Mouse (Mus musculus) lung, postnatal 4 days (tissue): Measurements from ENCODE around the gene Ctdsp2.

ENCODE experiments used
- DNase-seq, 2 experiments: peaks; one replicate each; pipeline ENCODE4 v3.0.0; 2021

Ctdsp2 gene

DNA sequence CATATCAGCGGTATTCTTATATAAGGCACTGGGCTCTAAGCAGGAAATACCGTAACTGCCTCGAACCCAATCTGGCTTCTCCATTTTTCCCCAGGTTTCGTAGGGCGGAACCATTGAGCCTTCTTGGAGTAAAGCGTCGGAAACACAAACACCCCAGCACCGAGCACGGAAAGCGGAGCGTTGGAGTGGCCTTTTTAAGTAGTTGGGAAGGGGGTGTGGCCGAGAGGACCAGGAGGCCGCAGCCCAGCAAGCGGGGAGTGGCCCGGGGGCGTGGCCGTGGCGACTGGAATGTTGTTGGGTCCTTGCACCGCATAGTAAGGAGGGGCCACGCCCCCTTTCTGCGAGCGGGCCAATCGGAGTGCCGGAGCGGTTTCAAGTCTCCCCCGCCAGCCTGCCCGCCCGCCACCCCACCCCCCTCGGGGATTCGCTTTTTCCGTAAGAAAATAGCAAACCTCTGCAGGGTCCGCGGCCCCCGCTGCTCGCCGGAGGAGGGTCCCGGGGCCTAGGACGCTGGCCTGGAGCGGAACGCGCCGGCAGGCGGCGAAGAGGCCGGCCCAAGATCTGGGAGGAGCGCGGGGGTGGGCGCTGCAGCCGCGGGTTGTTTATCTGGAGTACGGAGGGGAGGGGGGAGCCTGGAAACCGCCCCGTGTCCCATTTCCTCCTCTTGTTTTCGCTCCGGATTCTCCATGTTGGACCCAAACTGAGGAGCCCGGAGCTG, at the start of gene Ctdsp2:
Gene Ctdsp2 (plus strand): TSS at position 441 of the 718 bp plus-strand sequence.
- peak; percentile 100 for DNase-seq

DNA sequence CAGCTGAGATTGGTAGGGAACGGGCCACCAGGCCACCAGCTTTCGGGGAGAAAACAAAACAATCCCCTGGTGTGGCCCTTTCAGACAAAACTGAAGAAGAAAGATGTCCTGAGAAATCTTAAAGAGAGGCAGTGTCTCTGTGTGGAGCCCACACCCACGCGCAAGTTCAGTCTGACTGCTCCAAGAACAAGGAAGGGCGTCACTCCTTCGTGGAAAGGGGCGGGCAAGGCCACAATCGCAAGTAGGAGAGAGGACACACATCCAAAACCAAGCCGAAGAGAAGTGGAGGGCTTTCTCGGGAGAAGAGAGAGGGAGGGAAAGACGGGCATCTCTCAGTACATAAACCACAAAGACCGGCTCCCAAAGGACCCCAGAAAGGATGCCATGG, 49.7 kb upstream of the Ctdsp2 start:
- no peak for DNase-seq

DNA sequence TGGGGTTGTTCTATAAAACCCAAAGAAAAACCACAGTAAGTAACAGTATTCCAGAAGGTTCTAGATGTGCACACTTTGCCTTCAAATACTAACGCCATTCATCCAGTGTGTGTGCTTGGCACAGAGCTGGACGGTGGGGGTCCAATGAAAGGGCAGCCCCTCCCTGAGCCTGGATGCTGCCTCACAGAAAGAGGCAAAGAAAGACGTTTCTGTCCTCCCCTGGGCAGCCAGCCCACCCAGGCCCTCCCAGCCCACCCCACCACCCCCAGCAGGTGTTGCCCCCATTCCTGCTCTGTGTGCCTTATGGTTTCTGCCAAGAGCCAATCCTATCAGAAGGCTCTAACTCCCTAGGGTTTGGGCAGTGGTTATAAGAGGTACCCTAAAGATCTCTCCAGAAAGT, 49.0 kb upstream of the Ctdsp2 start:
- DNase-seq, result no peak

DNA sequence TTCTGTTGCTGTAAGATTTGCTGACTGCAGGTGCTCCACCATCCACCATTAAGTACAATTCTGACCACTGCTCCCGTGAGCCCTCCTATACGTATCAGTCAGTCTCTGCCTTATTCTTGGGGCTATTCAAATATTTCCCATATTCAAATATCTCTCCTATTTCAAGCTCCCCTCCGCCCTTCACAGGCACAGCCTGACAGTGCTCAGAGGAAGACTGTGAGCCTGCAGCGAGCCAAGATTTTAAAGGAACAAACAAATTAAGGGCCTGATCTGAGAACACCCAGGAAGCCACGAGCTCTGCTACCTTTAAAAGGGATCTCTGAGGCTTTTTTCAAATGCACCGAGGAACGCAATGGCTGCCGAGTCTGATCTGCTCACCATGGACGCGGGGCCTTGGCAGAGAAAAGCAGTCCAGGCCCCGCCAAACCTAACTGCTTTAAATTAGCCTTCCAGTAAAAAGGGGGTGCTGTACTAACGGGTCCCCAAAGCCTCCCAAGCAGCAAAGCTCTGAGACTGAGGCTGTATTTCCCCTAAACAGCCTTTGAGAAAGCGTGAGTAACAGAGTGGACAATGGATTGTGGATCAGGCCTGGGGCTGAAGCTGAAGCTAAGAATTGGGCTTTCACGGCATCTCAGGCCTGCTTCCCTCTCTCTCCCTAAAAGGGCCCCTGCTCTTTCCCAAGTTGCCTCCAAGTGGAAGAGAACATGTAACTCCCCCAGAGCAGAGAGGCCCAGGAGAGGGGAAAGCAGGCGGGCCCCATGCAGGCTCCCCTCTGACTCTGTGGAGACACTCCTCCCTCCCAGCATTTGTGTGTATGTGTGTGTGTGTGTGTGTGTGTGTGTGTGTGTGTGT, 48.0 kb upstream of the Ctdsp2 start:
- peak; percentile 56 to 81 for DNase-seq

DNA sequence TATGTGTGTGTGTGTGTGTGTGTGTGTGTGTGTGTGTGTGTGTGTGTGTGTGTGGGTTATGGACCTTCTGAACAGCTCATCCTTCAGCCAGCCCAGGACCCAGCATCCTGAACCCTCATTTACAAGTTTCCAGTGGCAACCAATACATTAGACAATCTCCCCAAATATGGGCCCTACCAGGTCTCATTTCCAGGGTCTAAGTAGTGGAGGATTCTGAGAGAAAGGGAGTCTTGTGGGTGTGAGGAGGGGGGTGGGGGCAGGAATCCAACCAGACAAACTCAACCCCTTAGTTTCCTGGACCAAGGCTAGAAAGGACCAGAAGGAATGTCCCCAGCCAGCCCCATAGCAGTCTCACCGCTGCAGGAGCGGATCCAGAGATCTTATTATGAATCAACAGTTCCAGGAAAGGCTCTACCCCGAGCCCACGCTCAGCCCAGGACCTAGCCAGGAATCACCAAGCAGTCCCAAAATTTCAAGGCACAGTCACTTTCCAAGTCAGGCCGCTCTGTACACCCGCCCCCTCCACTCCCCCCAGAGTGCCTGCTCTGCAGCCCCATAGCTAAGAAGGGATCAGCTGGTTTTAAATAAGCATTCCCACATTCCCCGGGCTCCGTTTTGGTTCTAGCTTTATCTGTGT, 47.3 kb upstream of the Ctdsp2 start:
- peak in 1 of 2 experiments; percentile 69 for DNase-seq

DNA sequence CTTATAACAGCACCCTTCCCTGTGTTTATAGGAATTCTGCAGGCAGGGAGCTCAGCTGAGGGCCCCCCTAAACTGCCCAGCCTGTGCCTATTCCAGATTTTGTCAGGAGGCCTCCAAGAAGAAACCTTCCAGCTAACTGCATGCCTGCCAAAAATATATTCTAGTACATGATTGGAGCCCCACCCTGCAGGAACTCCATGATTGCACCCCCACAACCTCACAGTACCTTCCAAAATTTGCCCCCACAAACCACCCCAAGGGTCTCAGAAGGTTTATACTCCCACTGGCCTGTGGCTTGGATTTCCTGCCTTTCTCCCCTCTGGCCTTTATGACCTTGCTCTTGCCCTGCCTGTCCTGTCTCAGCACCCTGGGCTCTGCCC, 46.8 kb upstream of the Ctdsp2 start:
- no peak for DNase-seq

DNA sequence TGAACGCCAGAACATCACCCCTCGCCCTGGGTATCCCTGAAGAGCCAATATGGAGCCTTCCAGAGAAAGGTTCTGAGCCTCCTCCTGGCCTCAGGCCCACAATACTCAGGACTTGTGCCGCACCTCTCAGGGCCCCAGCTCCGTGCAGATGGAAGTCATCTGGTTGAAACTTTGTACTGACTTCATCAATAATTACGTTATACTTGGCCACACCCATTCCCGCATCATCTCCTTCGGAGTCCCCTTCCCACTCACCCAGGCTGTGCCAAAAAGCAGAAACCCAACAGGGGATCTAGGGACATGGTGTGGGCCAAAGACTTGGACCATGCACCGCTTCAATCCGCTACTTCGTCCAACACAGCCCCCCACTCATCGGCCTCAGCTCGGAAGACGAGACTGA, 44.0 kb upstream of the Ctdsp2 start:
- DNase-seq, result no peak

DNA sequence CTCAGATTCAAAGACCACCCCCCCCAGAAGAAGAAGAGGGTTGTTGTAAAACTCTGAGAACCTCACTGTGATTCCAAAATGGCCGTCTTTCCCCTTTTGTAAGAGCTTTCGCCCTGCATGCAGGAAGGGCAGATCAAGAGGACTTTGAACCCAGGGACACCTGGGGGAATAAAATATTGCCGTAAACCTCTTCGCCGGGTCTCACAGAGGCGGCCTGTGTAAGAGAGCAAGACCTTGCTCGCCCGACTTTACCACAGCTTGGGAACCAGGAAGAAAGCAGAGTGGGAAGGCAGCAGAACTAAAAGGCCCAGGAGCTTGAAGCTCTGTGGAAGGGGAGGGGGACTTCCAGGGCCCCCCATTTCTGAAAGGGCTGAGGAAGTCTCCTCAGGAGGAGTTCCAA, 43.4 kb upstream of the Ctdsp2 start:
- no peak for DNase-seq

DNA sequence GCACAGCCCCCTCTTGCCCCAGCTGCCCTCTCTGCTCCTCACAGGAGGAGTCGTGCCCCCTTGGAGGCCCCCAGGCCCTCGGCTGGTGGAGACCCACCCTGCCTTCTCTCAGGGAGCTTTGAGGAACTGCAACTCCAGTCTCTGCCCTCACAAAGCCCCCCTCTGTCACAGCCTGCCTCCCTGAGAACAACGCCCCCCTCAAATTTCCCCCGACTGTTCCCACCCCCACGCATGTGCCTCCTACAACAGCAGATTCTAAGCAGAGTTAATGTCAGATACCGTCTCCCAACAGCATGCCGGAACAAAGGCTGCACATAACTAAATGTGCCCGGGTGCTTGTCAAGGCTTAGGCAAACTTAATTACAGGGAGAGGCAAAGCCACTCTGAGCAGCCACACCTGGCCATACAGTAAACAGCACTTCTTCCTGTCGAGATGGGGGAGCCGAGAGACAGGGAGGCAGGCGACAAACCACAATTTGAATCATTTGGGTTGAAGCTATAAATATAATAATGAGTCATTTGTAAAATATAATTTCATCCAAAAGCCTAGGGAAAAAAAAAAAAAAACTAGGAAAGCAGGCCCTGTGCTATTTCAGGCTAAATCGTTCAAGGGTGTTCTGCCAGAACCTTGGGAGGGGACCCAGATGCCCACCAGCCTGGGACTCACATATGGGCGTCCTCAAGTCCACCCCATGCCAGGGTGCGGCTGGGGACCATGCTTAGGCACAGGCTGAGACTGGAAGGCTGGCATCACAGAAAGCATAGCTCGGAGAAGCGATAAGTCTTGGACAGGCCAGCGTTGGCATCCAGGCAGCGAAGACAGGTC, 42.7 kb upstream of the Ctdsp2 start:
- peak in 1 of 2 experiments; percentile 17 for DNase-seq

DNA sequence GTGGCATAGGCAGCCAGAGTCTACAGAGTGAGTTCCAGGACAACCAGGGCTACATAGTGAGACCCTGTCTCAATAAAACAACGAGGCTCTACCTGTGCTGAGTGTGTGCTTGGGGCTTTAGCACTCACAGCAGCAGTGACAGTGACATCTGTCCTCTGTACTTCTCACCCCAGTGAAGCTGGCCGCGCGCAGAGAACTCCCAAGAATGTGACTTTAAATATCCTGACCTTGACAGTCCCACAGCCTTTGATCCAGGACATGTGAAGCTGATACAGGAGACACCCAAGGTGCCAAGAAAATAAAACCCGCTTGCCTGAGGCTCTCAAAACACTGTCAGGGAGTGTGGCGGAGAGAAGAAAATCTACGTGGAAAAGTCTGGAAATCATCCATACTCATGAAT, 37.6 kb upstream of the Ctdsp2 start:
- no peak for DNase-seq

DNA sequence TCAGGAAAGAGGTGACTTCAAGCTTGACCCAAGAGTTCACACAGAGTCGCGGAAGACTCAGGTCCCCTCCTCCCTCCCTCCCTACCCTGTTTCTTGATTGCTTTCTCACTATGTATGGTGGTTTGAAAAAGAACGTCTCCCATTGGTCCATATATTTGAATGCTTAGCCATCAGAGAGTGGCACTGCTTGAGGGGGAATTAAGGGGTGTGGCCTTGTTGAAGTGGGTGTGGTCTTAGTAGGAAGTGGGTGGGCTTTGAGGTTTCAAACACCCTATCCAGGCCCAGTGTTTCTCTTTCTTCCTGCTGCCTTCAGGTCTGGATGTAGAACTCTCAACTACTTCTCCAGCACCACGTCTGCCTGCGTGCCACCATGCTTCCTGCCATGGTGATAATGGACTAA, 33.0 kb upstream of the Ctdsp2 start:
- DNase-seq, result no peak

DNA sequence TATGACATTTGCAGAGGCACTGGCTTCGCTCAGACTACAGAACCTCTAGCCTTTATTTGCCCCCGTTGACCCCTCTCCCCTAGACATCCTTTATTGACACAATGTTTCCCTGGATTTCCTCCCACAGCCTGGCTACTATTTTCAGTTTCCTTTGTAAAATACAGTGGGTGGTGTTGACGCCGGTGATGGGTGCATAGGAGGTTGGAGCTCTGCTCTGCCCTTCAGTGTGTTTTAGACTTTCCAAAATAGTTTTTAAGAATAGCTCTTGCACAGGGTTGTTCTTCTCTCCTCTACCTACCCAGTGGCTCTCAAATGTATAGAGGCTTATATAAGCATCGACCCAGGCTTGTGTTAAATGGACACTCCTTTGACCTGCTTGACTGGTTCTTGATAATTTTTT, 28.7 kb upstream of the Ctdsp2 start:
- no peak for DNase-seq

DNA sequence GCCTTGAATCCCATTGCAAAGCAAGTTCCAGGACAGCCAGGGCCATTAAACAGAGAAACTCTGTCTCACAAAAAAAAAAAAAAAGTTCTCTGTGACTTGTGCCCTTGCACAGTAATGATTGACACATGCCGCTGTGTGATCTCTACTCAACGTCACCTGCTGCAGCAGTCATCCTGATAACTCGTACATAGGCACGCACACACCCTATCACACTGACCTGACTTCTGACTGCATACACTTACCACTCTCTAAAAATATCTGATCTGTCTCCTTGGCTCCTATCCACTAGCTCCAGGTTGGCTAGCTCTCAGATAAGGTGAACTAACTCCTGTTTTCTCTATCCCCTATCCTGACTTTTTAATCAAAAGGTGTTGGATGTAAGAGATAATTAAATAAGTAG, 27.9 kb upstream of the Ctdsp2 start:
- no peak for DNase-seq

DNA sequence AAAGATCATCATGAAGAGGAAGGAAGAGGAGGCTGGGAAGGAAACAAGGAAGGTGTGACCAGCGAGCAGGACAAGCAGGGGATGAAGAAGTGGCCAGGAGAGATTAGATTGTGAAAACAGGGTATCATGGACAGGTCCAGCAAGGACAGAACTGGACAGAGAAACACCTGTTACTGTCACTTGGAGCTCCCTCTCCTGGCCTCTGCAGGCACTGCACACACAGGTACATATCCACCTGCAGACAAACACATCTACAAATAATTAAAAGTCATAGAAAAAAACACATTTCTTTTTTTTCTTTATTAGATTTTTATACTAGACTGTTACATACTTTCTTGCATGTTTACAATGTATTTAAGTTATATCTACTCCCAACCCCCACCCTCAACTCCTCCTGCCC, 26.1 kb upstream of the Ctdsp2 start:
- DNase-seq, result no peak

DNA sequence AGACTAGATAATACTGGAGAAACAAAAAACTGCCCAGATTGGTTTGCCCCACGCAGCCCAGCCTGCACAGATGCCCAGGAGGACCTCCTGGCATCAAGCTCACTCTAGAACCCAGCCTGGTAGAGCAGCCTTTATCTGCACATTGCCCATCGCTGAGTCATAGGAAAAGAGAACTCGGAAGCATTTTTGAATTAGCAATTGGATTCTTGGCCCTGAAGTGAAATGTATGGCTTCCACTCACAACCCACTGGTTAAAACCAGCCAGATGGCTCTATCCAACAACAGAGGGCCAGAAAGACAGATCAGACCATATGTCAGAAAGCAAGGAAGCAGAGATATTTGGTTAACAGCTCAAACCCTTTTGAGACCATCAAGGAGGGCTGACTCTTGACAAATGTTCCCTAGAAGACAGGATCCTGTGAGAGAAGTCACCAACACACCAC, 25.5 kb upstream of the Ctdsp2 start:
- no peak for DNase-seq

DNA sequence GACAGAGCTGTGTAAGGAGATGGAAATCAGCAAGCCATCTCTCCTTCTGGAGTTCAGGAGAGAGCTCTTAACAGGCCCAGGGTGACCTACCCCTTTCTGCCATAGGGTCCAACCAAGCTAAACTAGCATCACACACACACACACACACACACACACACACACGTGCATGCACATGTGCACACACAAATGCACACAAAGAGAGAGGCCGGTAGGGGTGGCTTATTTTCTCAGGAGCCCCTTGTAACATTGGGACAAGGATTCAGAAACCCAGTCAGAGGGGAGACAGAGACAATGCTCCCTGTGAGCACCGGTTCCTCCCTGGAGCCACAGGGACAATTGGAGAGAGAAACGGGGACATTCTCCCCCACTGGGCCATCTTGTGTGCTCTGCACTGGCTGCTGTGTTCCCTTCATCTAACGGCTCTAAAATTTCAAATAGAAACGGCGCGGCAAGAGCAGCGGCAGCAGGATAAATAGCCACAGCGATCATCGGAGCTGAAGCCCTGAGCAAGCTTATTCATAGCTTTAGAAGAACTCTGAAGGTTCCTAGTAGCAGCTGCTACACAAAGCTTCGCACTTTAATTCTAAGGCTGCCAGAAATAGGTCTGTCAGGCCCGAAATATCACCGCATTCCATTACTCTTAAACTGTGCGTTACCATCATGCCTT, 21.7 kb upstream of the Ctdsp2 start:
- no peak for DNase-seq

DNA sequence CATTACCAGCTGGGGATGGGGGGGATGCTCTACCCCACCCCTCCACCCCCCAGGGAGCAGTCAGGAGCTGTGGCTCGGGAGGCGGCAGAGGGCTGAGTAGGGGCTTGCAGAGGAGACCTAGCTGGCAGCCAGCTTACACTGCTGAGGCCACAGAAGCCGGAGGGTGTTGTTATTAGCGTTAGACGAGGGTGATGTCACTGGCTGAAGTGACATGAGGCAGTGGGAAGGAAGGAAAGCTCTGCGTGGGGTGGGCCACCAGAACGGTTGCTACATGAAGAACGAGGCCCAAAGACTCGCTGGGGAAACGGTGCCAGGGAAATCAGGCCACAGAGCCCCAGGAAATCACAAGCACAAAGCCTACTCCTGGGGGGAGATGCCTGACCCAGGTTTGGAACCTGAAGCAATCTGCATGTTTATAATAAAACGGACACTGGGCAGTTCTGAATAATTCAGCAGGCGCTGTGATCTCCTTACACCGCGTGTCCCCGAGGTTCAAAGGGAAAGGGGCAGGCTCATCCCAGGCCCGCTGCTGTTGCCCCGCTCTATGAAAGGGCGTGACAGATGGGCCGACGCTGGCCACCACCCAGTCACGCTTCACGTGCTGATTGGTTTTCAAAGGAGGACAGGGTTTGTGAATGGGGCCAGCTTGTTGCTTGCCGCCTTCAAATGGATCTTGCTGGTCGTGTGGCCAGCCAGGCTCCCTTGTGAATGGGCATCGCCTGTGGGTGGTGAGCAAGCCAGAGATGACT, 21.0 kb upstream of the Ctdsp2 start:
- DNase-seq, result peak; percentile 69 to 84

DNA sequence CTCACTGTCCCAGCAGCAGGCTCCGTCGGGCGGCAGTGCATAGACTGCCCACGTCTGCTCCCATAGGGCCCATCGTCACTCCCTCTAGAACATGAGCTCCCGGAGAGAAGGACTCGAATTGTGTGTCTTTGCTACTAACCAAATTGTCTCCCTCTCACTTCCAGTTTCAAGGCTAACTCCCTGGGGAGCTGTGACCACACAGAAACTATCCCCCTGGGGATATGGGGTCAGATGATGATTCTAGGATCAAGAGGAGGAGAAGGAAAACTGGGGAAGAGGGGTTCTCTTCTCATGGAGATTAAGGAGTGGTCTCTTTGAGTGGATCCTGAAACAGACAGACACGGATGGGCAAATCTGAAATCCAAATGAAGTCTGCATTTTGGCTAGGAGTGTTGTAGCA, 18.0 kb upstream of the Ctdsp2 start:
- DNase-seq, result no peak

DNA sequence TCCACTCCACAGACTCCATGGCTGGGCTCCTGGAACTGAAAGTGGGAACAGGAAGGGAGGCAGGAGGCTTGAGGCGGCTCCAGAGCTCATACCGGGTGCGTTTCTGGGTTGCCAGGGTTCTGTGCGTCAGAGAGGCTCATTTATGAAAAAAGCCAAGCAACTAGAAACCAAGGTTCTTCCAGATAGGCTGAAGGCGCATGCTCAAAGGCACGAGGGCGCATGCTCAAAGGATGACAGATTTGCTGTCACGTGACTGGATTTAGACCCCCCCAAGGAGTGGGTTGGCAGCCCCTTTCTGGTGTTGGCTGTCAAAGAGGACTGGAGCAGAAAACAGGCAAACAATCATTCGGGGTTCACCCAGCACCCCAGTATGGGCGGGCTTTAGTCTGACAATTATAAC, 16.8 kb upstream of the Ctdsp2 start:
- peak; percentile 67 to 85 for DNase-seq

DNA sequence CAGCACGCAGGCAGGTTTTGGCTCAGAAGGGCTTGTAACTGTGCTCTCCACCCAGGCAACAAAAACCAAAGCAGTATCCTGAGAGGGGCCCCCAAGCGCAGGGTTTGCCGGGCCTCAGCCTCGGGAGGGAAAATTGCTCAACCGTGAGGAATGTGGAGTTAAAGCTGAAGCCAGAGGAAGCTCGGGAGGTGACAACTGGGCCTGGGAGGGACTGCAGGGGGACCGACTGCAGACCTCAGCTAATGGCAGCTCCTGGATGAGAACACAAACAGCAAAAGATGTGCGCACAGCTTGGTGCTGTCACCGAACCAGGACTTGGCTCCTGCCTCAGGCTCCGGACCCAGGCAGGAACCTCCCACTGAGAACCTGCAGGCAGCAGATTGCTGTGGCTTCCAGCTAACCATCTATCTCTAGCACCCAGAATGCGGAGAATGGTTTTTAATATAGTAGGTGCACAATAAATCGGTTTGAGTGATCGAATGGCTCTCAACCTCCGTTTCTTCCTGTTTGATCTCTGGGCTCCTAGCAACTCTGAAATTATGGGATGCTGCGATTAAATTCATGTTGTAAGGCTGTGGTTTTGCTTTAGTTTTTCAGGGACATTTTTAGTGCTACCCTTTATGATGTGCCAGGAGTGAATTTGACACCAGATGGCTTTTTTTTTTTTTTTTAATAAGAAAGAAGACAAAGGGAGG, 16.1 kb upstream of the Ctdsp2 start:
- DNase-seq, result peak; percentile 72 to 88

DNA sequence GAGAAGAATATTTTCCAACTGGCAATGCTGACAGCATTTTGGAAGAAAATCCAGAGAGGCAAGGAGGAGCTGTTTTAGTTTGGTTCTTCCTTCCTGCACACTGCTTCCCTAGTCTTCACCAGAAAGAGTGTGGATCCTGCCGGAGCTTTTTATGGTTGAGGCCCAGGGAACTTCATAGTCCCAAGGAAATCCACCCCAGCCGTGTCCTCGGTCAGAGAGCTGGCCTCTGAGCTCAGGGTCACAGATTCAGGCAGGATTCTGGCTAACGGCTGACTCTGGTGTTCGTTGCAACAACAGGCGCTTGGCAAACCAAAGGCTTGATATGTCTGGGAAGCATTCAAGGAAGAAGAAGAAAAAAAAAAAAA, 15.6 kb upstream of the Ctdsp2 start:
- DNase-seq, result peak in 1 of 2 experiments; percentile 57
